19 mouse cellular contexts compared by ENCODE assay signal in the genomic region with DNA sequence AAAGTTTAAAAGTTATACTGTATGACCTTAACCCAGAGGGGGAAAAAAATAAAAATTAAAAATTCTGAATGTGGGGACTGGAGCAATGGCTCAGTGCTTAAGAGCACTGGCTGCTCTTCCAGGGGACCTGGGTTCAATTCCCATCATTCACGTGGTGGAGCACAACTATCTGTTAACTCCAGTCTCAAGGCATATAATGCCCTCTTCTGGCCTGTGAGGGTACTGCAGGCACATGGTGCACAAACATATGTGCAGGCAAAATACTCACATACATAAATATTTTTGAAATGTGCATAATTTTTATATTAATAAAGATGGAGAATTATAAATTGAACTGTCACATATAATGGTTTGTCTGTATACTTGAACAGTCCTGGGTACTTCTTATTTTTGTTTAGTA.
A peak's percentile ranks its signal among the peaks of the same experiment; 100 is the strongest.
DNase-seq lines count a peak whose midpoint lies in the region; ATAC-seq and TF ChIP-seq lines count a peak whose summit lies in the region.
"Had no signal": no experiment of that assay in that cellular context is flagged by ENCODE, and none has a peak within 500 bp of the region (broad histone marks: within the 10 kb centered on the region; RNA-seq: fewer than 3 reads in every experiment).

No protein-coding gene starts in this region.

- TF ChIP-seq CTCF in intestine, postnatal 0 days (IDR thresholded peaks at IDR 0.05; ENCODE audit: low read depth): peak; percentile 33
- TF ChIP-seq CTCF in Patski (IDR thresholded peaks at IDR 0.05): peak; percentile 61

- no peak overlapping the region for H3K9ac ChIP-seq in intestine, postnatal 0 days (ENCODE audit: low read depth, low read length)
- H3K9ac ChIP-seq in intestine, embryonic 15.5 days: no peak overlapping the region
- H3K9ac ChIP-seq: hindbrain, embryonic 15.5 days; liver, embryonic 13.5 days had no signal

- no peaks in the 10 kb centered on the region for H3K36me3 ChIP-seq in intestine, postnatal 0 days (ENCODE audit: control insufficient read depth, insufficient read depth)
- H3K36me3 ChIP-seq in intestine, embryonic 15.5 days: no peaks in the 10 kb centered on the region
- H3K36me3 ChIP-seq: G1E; hindbrain, embryonic 15.5 days; liver, embryonic 13.5 days had no signal

- H3K4me3 ChIP-seq in intestine, postnatal 0 days (ENCODE audit: low read depth, low read length): no peak overlapping the region
- H3K4me3 ChIP-seq in intestine, embryonic 15.5 days (replicated peaks): no peak overlapping the region
- H3K4me3 ChIP-seq: erythroblast, embryonic 14.5 days; hindbrain, embryonic 15.5 days; liver, embryonic 13.5 days had no signal

- WGBS in intestine, postnatal 0 days: 74% methylated on average over 1 of the region's 1 CpGs
- 64% methylated on average over 1 of the region's 1 CpGs for WGBS in intestine, embryonic 15.5 days

- no peaks in the 10 kb centered on the region for H3K27me3 ChIP-seq in intestine, postnatal 0 days (replicated peaks; ENCODE audit: control insufficient read depth, insufficient read depth, low read length)
- no peaks in the 10 kb centered on the region for H3K27me3 ChIP-seq in intestine, embryonic 15.5 days (replicated peaks)
- H3K27me3 ChIP-seq in Patski: no peaks in the 10 kb centered on the region
- H3K27me3 ChIP-seq: hindbrain, embryonic 15.5 days; liver, embryonic 13.5 days had no signal

- H3K27ac ChIP-seq in intestine, postnatal 0 days (ENCODE audit: low read depth, low read length): no peak overlapping the region
- H3K27ac ChIP-seq in intestine, embryonic 15.5 days: no peak overlapping the region
- H3K27ac ChIP-seq: hindbrain, embryonic 15.5 days; liver, embryonic 13.5 days; macrophage had no signal

- no peaks in the 10 kb centered on the region for H3K4me1 ChIP-seq in intestine, postnatal 0 days (replicated peaks; ENCODE audit: control insufficient read depth, insufficient read depth, low read length)
- H3K4me1 ChIP-seq in intestine, embryonic 15.5 days (replicated peaks): no peaks in the 10 kb centered on the region
- H3K4me1 ChIP-seq: hindbrain, embryonic 15.5 days; liver, embryonic 13.5 days had no signal

- in situ Hi-C loops in Patski (cut with MboI; ENCODE audit: low pct_unique_long_range_greater_than_20kb): no loop called here

- POLR2A ChIA-PET in Patski (lab: Charles Lee): no interaction called here

- DNase-seq in thymus, postnatal 25 days: peak; percentile 11
- no peak for DNase-seq in thymus, postnatal 36 days
- DNase-seq in Patski (ENCODE audit: low read depth, low spot score): no peak
- peak; percentile 35 for DNase-seq in testis, postnatal 14 days (ENCODE audit: low spot score)
- DNase-seq in left cerebral cortex, adult 9 months (ENCODE audit: low spot score in 2 of 2): no peak
- DNase-seq: adrenal gland, postnatal 10 days; cerebellum, adult 9-11 months; heart, postnatal 10 days; kidney, adult 9 months; layer of hippocampus, adult 9-11 months; liver, embryonic 13.5 days; midbrain, embryonic 14.5 days had no signal

- ATAC-seq in intestine, postnatal 0 days: no peak
- ATAC-seq in intestine, embryonic 15.5 days: no peak
- no peak for ATAC-seq in Patski
- ATAC-seq in activated CD4-positive, CD25-positive, alpha-beta regulatory T cell, adult 4 months: no peak

- H3K4me2 ChIP-seq in intestine, postnatal 0 days (replicated peaks; ENCODE audit: low read depth): no peak overlapping the region
- no peak overlapping the region for H3K4me2 ChIP-seq in intestine, embryonic 15.5 days (replicated peaks)
- H3K4me2 ChIP-seq: hindbrain, embryonic 15.5 days; liver, embryonic 13.5 days had no signal

- CTCF ChIA-PET in Patski (lab: Charles Lee): interaction anchor here (1.2 kb wide), 1 partner anchor 18 kb away, joined by 3 read pairs; no protein-coding TSS in a partner anchor

- peaks cover 2% of the 10 kb centered on the region; the same call in 1 of the 2 replicates for H3K9me3 ChIP-seq in intestine, postnatal 0 days (ENCODE audit: control insufficient read depth)
- no peaks in the 10 kb centered on the region for H3K9me3 ChIP-seq in intestine, embryonic 15.5 days
- H3K9me3 ChIP-seq: hindbrain, embryonic 15.5 days; liver, embryonic 13.5 days had no signal

Comparison
In these comparisons a context has a peak if more than half of its experiments do, and no peak if none do; other contexts are left out.
1. DNase-seq: peak in thymus, postnatal 25 days (single experiment) and testis, postnatal 14 days (single experiment); none in thymus, postnatal 36 days (0 of 2), Patski (single experiment) and left cerebral cortex, adult 9 months (0 of 2).